Mouse (Mus musculus) erythroblast, embryonic 14.5 days (primary cell): ENCODE results near the gene Srp54a. TPM values are rescaled to one million over a fixed set of nuclear protein-coding genes. Genes with fewer than 3 reads are reported as not detected.
"Not testable (repeated sequence)": the region's sequence is repeated elsewhere in the genome, so short reads cannot be mapped to it uniquely, and the experiment has no call there.

Experiments used
- H3K27me3 ChIP-seq: 2 replicates; pipeline ENCODE4 v1.6.1; 2012; ENCODE audit warnings: inconsistent platforms; ENCODE audit not compliant: control insufficient read depth
- H3K36me3 ChIP-seq: 2 replicates; pipeline ENCODE4 v1.6.1; 2012; ENCODE audit warnings: mild to moderate bottlenecking, inconsistent platforms; ENCODE audit not compliant: control insufficient read depth
- H3K4me1 ChIP-seq: 2 replicates; pipeline ENCODE4 v1.6.1; 2012; ENCODE audit warnings: inconsistent platforms; ENCODE audit not compliant: control insufficient read depth
- H3K4me3 ChIP-seq: replicated peaks from 2 replicates; pipeline ENCODE3; 2012; ENCODE audit warnings: moderate library complexity, mild to moderate bottlenecking, inconsistent platforms
- H3K9me3 ChIP-seq: 2 replicates; pipeline ENCODE4 v1.6.1; 2012; ENCODE audit warnings: low read length, inconsistent platforms, mixed read lengths; ENCODE audit not compliant: control insufficient read depth
- GATA1 ChIP-seq: IDR thresholded peaks from 2 replicates; pipeline ENCODE4 v1.6.1; 2012; ENCODE audit warnings: low read length, inconsistent platforms, mixed read lengths
- TAL1 ChIP-seq: IDR thresholded peaks from 3 replicates; pipeline ENCODE4 v1.6.1; 2012; ENCODE audit warnings: low read length, inconsistent platforms, mixed read lengths
- polyA plus RNA-seq: library from polyadenylated mRNA; stranded (reverse); fragments of >175 nt; gene quantifications from 2 replicates; pipeline ENCODE4 v1.2.3, GENCODE M21; 2012

Srp54a gene
- polyA plus RNA-seq = 0.44 and 0.72 TPM in 2 replicates

DNA sequence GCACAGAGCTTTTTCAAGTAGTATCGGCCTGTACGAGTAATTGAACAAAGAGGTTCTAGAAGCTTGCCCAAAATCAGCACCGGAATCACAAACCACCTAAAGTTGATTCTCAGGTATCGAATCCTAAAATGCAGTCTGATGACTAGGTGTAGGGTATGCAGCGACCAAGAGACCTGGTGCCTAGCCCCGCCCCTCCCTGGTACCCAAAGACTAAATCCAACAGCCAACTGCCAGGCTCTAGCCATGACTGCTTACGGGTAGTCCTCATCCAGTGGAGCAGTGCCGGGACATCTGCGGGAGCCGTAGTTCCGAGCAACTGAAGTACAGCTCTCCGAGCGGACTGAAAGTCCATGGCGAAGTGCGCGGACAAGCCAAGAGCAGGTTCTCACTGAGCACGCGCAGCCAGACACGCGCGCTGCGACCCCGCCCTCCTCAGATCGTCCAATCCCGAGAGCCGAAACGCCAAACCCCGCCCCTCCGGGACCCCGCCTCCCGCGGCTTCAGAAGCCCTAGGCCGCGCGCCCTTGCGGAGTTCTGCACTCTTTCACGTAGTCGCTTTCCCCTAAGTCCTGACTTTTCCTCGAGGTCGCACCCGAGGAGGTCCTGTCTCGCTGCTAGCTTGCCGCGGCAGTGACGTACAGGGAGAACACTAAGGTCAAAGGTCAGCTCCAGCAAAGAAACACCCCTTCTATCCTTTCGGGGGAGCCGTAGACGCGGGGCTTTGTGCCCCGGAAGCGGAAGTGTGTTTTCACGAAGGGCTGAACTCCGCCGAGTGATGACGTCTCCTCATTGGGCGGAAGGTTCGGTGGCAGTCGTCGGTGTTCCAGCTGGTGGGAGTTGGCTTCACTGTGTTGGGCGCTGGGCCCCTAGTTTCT, at the start of gene Srp54a, which contains the start of gene 2700097O09Rik:
Gene Srp54a, plus strand, starts transcription at position 537 of the 875 bp plus-strand sequence.
Gene 2700097O09Rik, minus strand, starts transcription at position 385 of the 875 bp plus-strand sequence.
- not testable (repeated sequence) for H3K27me3 ChIP-seq, H3K9me3 ChIP-seq
- peaks cover 22% of the 10 kb centered on the region for H3K36me3 ChIP-seq
- H3K4me3 ChIP-seq = peak within 1 kb of the TSS; percentile 68
- peaks cover 34% of the 10 kb centered on the region for H3K4me1 ChIP-seq

DNA sequence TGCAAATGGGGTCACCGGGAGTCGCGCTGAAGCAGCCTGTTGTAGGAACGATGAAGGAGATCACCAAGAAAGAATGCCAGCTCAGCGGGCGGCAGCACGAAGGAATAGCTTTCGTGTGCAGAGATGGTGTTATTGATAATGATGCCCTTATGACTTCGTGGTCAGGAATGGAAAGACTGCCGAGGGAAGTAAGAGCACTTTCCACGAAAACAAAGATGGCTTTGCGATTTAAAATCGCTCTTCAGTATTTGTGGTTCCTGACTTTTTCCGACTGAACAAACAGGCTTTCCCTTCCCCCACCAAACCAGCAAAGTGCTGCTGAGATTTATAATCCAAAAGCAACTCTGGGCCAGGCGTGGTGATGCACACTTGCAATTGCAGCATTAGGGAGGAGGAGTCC, 39.1 kb upstream of the Srp54a start:
- Histone ChIP-seq H3K4me1 (peaks cover 3% of the 10 kb centered on the region), H3K36me3 (peaks cover 25% of the 10 kb centered on the region), H3K9me3 (peaks cover 1% of the 10 kb centered on the region), H3K27me3 (no peaks in the 10 kb centered on the region), H3K4me3 (no peak overlapping the region)
- no peak for TF ChIP-seq TAL1
- TF ChIP-seq GATA1 = no peak

DNA sequence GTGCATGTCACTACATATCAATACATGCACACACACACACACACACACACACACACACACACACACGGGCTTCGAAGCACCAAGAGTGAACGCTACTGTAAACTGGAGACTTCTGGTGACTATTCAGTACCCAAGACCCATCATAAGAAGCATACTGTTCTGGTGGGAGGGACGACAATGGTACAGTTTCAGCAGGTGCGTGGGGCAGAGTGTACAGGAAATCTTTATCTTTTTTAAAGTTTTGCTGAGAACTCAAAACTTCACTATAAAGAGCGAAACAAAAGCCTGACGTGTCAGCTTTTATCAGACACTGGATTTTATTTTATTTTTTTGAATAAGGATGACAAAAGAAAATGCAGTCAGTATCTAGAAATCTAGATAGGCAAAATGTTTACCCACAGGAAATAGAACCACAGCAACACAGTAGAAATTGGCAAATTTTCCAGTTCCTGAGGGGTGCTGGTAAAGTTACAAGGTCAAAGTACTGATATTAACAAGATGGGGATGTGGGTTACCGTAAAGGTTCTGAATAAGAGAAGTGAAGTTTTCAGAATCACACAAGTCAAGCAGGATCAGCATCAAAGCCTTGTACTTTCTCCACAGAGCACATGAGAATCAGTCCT, 30.2 kb upstream of the Srp54a start:
- TF ChIP-seq TAL1 (no peak), GATA1 (no peak)
- Histone ChIP-seq H3K36me3 (peaks cover 58% of the 10 kb centered on the region), H3K27me3 (no peaks in the 10 kb centered on the region), H3K9me3 (peaks cover 8% of the 10 kb centered on the region), H3K4me1 (peaks cover 63% of the 10 kb centered on the region), H3K4me3 (no peak overlapping the region)

DNA sequence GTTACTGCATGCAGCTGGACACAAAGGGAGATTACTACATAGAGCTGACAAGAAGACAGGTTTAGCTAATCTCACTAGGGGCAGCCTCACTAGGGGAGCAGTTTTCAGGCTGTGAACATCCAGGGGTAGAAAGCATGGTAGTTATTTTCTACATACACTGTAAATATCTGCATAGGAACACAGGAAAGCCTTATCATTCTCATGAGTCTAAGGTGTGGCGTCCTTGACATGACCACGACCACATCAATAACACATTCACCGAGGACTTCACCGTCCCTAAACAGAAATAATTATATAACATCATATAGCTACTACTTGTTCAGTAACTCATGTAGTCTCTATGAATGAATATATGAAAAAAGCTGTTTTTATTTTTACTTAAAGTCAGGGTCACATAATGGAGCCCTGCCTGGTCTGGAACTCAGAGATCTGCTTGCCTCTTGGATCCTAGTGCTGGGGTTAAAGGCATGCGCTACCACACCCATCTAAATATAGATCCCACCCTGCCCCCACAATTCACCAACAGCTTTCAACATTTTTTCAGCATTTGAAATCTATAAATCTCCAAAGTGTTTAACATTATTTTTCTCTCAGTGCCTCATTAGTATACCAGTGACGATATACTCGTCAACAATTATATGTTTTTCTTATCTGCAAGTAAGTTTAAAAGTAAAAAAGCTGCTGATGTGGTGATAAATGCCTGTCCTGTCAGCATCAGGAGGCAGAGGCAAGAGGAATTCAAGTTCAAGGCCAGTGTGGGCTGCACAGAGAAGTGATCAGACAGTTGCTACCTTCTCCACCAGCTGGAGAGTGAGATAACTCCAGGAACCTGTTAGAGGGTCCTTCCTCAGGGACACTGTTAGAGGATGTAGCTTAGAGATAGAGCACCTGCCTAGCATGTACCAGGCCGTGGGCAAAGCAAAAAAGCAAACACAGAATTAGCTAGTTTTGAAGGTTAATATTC, 28.6 kb upstream of the Srp54a start:
- Histone ChIP-seq H3K4me1 (peaks cover 76% of the 10 kb centered on the region), H3K27me3 (no peaks in the 10 kb centered on the region), H3K4me3 (peak overlapping the region; percentile 48), H3K36me3 (peaks cover 55% of the 10 kb centered on the region), H3K9me3 (peaks cover 3% of the 10 kb centered on the region)
- TF ChIP-seq TAL1 (peak; percentile 89), GATA1 (peak; percentile 79)

DNA sequence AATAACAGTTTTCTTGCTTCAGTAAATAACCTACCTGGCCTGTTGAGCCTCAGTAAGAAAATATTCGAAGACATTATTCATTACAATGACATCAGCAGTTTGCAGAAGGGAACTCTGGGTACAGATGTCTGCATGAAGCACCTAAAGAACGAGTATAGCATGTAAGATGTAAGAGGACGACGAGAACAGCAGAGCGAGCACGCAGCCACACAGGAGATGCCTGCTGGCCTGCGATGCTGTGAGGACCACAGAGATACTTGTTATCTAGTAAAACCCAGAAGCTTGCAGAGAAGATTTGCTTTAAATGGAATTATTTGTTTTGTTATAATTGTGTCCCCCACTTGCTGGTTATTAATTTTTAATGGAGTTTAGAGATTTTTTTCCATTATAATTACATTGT, 26.8 kb upstream of the Srp54a start:
- TF ChIP-seq TAL1 (peak; percentile 60; the same call in 2 of the 3 replicates), GATA1 (peak; percentile 29; the same call in 1 of the 2 replicates)
- Histone ChIP-seq H3K4me3 (peak overlapping the region; percentile 43), H3K4me1 (peaks cover 88% of the 10 kb centered on the region), H3K9me3 (no peaks in the 10 kb centered on the region), H3K27me3 (no peaks in the 10 kb centered on the region), H3K36me3 (peaks cover 53% of the 10 kb centered on the region)

DNA sequence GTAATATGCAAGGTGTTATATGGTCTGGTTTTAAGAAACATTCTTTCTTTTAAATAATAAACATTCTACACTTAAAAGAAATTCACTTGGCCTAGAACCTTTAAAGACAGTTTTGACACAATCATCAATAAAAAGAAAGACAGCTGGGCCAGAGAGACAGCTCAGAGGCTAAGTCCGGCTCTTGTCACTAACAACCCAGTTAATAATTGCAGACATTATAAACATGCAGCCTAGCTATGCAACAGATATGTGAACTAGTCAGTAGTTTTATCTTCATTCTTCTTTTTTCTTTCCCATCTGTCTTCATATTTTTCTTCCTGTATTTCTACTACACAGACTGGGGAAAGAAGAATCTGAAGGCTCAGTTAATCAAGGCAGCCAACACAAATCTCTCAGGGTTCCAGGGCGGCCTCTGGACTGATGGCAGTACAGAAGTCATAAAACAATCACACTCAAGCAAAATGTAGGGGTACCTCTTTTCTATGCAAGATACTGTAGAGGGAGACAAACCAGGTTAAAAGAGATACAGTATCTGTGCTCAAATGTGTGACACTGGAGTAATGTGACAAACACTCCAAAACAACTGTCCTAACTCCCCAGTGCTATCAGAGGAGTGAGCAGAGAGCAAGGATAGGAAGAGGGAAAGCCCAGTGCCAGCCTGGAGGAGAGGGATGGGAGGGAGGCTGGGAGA, 25.4 kb upstream of the Srp54a start:
- Histone ChIP-seq H3K9me3 (no peaks in the 10 kb centered on the region), H3K4me3 (no peak overlapping the region), H3K4me1 (peaks cover 90% of the 10 kb centered on the region), H3K27me3 (no peaks in the 10 kb centered on the region), H3K36me3 (peaks cover 50% of the 10 kb centered on the region)
- no peak for TF ChIP-seq GATA1

DNA sequence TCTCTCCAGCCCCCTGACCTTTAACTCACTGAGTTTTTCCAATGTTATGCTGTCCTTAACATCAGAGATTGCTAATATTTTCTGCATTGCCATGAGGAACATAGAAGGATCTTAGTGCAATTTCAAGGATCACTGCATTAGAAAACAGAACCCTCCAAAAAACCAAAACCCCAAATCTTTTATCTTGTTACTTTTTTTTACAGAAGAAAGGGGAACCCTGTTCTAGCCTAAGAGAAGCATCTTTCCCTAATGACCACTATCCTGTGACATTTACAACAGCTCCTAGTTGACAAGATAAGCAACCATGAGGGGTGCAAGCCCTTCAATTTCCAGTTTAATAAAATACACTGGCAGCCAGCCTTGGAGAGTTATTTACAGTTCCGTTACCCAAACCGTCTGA, 23.4 kb upstream of the Srp54a start:
- no peak for TF ChIP-seq GATA1
- no peak for TF ChIP-seq TAL1
- H3K4me3 ChIP-seq = no peak overlapping the region
- no peaks in the 10 kb centered on the region for H3K27me3 ChIP-seq
- H3K9me3 ChIP-seq = no peaks in the 10 kb centered on the region
- H3K36me3 ChIP-seq = peaks cover 52% of the 10 kb centered on the region
- H3K4me1 ChIP-seq = peaks cover 90% of the 10 kb centered on the region

DNA sequence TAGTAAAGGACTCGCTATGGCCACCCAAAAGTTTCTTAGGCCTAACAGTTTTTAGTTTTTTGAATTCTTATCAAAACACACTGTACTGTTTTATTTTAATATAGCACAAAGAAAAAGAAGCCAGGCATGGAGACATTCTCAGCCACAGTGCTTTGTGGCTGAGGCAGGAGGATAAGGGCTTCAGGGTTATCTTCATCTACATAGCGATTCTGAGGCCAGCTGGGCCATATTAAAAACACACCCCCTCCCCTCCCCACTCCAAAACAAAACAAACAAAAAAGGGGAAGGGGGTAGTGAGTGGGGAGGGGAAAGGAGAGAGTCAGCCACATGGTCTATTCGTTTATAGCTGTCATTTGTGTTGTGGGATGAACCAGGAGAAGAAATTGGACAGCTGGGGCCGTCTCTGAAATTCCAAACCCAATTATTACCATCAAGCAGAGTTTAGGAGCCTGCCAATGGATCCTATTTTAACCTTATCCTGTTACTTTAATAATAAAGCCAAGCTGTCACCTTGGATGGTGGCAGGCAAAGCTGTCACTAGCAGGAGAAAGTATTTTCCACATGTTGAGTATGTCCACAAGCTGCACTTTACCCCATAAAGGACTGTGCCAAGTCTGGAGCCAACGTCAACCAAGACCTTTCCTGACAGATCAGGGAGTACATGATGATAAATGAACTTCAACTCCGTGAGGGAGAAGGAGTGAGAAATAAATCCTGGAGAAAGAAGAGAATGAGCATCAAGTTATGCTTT, 21.0 kb upstream of the Srp54a start:
- H3K36me3 ChIP-seq = peaks cover 53% of the 10 kb centered on the region
- H3K4me3 ChIP-seq = no peak overlapping the region
- TF ChIP-seq GATA1 (no peak), TAL1 (no peak)

More for the DNA sequence above, 21.0 kb upstream of the Srp54a start:
- H3K9me3 ChIP-seq = no peaks in the 10 kb centered on the region
- peaks cover 72% of the 10 kb centered on the region for H3K4me1 ChIP-seq
- no peaks in the 10 kb centered on the region for H3K27me3 ChIP-seq
